Mouse (Mus musculus) left cerebral cortex, postnatal 4 days (tissue): ENCODE measurements at regions not wholly inside any gene's neighbourhood (a gene's known extent, or its start where the extent isn't known, plus 50 kb on each side); places are given as distances from the start of the nearest gene placed in this dataset.

ENCODE experiments used
- DNase-seq: peaks from one replicate; pipeline ENCODE4 v3.0.0-alpha.2; 2022
- intact Hi-C: fragments of 180-260 bp; cut with DNase I; formaldehyde crosslinking; loops from one replicate; pipeline ENCODE4 v1.15.1; 2025

DNA sequence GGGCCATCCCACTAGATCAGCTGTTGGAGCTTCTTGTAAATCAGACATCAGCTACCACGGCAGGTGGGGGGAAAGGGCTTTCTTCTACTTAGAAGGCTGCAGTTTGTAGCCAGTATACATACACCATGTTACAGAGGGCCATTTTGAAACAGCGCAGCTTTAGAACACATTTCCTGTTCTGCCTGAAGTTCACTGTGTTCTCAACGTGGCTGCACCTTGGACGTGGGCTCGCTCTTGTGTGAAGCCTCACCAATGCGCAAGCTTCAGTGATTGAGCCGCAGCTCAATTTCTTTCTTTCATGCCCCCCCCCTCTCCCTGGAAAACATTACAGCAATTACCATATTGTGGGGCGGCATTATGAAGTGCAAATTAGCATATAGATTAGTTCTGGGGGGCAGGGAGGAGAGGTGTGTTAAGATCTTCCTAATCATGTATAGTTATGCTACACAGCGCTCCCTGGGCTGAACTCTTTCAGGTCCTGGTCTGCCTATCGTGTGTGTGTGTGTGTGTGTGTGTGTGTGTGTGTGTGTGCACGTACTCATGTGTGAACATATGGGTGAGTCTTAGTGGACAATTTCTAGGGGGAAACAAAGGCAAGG is 97.9 kb upstream of the Eef1e1 start:
- no peak for DNase-seq
- intact Hi-C loops: no loop called here

- DNase-seq: no peak
- intact Hi-C loops: no loop called here
These were observed 94.9 kb upstream of the Eef1e1 start for GRCm38 (mm10) chr13:38753722-38754121.

DNA sequence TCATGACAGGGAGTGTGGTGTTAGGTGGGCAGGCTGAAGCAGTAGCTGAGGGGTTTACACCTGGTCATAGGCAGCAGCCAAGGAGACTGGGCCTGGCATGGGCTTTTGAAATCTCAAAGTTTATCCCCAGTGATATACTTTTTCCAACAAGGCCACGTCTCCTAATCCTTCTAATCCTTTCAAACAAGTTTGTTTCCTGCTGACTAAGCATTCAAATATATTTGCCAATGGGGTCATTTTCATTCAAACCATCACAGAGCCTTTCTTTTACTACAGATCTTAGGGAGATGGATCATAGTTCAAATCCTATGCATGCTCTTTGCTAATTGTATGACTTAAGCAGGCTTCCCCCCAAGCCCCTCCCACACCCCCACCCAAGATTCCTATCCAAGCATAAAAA is 93.0 kb upstream of the Eef1e1 start:
- intact Hi-C loops: no loop called here
- DNase-seq: no peak

DNA sequence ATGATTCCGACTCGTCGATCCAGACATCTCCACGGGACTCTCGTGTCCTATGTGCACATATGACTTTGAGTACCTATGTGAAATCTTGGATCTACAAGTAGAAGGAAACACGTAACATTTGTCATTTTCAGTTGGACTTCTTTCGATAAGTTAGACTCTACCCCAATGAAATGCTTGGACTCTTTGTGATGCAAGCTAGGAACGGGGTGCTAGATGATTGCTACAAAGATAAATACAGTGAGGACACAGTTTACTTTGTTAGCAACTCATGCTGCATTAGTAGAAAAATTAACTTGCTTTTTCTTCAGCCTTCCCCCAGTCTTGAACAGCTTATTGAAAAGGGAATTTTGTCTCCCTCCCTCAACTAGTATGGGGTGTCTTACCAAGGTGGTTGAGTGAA is 81.2 kb upstream of the Eef1e1 start:
- no peak for DNase-seq
- intact Hi-C loops: no loop called here

DNA sequence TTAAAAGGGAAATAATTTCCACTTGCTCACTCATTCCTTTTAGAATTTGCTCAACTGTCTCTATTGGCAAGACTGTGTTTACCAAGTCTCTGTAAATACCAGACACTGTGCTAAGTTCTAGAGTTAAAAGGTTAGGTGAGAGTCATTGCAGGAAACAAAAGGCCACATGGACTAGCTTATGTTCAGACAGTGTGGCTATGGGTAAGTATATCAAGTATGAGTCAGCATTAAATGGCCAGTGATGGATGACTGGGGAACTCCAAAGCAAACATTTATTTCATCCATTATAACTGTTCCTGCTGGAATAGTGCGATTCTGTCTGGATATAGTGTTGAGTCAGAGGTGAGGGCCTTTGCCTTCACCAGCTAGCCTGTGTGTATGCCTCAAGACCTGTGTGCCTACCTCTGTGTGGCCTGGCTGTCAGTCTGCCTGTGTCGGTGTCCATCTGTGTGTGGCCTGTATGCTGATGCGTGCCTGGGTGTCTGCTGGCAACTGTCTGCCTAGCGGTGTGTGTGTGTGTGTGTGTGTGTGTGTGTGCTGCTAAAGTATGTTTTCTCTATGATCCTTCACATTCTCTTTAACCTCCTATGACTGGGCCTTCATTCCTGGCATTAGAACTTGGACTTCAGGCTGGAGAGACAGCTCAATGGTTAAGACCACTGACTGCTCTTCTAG is 77.6 kb upstream of the Eef1e1 start:
- DNase-seq: no peak
- intact Hi-C loops: no loop called here

DNA sequence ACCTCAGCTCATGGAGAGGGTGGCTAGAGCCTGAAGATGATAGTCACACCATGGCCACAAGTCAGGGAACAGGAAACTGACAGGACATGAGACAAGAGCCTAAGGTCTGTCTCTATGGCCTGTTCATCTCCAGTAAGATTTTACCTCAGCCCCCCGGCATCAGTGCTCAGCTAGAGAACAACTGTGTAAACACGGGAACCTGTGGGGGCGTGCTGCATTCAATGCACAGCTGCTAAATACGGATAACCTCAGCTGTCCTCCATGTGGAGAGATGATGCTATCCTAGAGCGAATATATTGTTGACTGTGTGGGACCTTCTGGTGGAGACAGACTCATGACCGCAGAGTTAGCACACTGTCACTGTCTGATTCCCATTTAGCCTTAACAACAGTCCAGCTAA is 76.4 kb upstream of the Eef1e1 start:
- no peak for DNase-seq
- intact Hi-C loops: no loop called here

DNA sequence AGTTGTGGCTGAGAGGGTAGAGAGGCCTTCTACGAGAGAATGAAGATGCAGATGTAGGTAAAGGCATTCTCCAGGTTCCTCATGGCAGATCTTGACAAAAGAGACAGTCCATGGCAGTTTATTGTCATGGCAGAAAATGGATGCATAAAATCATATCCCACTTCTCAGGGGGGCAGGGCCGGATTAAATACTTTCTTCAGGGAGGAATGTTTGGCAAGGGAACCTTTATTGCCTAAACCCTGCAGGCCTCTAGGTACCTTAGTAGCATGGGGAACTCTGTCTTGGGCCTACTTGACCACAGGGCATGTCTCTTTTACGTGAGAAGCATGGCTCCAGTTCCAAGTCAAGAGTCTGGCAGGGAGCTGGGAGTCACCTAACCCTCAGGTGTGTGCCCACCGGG is 74.4 kb upstream of the Eef1e1 start:
- intact Hi-C loops: no loop called here
- no peak for DNase-seq

GRCm38 (mm10) chr13:38725452-38725851 is 66.6 kb upstream of the Eef1e1 start:
- intact Hi-C loops: no loop called here
- no peak for DNase-seq

- DNase-seq: no peak
- intact Hi-C loops: no loop called here
These were observed 62.3 kb upstream of the Eef1e1 start for GRCm38 (mm10) chr13:38721166-38721565.

GRCm38 (mm10) chr13:38714838-38715237 is 56.0 kb upstream of the Eef1e1 start:
- DNase-seq: no peak
- intact Hi-C loops: no loop called here
